13 mouse cellular contexts compared by ENCODE assay signal in the genomic region with DNA sequence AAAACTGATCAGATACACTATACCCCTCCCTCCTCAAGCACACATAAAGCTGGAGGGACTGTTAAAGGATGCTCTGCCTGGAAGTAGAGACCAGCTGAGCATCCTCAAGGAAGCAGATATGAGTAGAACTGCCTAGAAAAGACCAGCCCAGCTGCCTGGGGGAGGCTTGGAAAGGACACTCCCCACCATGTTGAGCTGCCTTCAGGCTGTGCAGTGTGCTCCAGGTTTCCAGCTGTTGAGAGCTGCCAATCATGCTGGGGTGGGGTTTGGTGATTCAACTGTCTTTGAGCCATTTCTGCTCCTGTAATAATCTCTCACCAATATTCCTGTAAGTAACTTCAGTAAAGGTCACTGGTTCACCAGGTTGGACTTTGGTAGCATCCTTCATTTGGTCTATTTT.
DNase-seq lines count a peak whose midpoint lies in the region.
"Had no signal": no experiment of that assay in that cellular context is flagged by ENCODE, and none has a peak within 500 bp of the region (broad histone marks: within the 10 kb centered on the region; RNA-seq: fewer than 3 reads in every experiment).

No protein-coding gene starts in this region.

- intact Hi-C loops in heart, postnatal 25 days (cut with DNase I): no loop called here

- peak; percentile 66 for DNase-seq in heart, adult 11 months
- DNase-seq in heart, postnatal 25 days (ENCODE audit: low spot score): no peak
- DNase-seq: adrenal gland, adult 2 months; adrenal gland, adult 8-10 months; adrenal gland, postnatal 10 days; adrenal gland, postnatal 14 days; adrenal gland, postnatal 25 days; adrenal gland, postnatal 36 days; B cell, adult 2 months; cerebellum, adult 11 months; cerebellum, adult 11-12 months; cerebellum, adult 18-20 months; cerebellum, adult 2 months had no signal
